In the genomic region with DNA sequence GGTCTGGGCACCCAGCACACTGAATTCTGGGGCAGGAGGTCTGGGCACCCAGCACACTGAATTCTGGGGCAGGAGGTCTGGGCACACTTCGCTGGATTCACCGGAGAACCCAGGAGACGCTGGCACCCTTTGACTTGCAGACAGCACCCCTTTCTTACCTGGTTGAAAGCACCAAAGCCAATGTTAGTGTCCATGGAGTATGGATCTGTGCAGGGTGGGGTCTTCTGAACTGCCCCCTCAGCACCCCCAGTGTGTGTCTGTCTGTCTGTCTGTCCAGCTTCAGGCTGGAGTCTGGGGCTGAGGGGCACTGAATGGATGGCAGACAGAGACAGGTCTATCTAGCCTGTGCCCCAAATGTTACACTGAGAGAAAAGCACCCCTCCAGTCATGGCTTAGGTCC, we compare ENCODE assay signal across 27 mouse cellular contexts. TPM values are rescaled to one million over a fixed set of nuclear protein-coding genes. Genes with fewer than 3 reads are reported as not detected.
"Had no signal": no experiment of that assay in that cellular context is flagged by ENCODE, and none has a peak within 500 bp of the region (broad histone marks: within the 10 kb centered on the region; RNA-seq: fewer than 3 reads in every experiment).

No protein-coding gene starts in this region.

- H3K27ac ChIP-seq: heart, adult 2 months; heart, embryonic 13.5 days; heart, embryonic 15.5 days; hindbrain, embryonic 13.5 days; hindbrain, embryonic 15.5 days; hindbrain, postnatal 0 days; kidney, postnatal 0 days; limb, embryonic 13.5 days; limb, embryonic 15.5 days; liver, embryonic 12.5 days; liver, embryonic 14.5 days had no signal

- H3K4me1 ChIP-seq: hindbrain, embryonic 15.5 days had no signal

- H3K4me2 ChIP-seq: heart, embryonic 11.5 days; heart, embryonic 13.5 days; heart, embryonic 15.5 days; hindbrain, embryonic 13.5 days; hindbrain, embryonic 15.5 days; limb, embryonic 13.5 days; limb, embryonic 15.5 days; liver, embryonic 12.5 days had no signal

- H3K4me3 ChIP-seq: heart, adult 2 months; heart, embryonic 13.5 days; heart, embryonic 15.5 days; hindbrain, embryonic 13.5 days; hindbrain, embryonic 15.5 days; limb, embryonic 13.5 days; limb, embryonic 15.5 days; liver, embryonic 12.5 days had no signal

- H3K9me3 ChIP-seq: heart, embryonic 15.5 days; hindbrain, embryonic 13.5 days; hindbrain, embryonic 15.5 days; limb, embryonic 13.5 days; limb, embryonic 15.5 days; liver, embryonic 12.5 days had no signal

- H3K36me3 ChIP-seq: heart, embryonic 15.5 days; hindbrain, embryonic 13.5 days; hindbrain, embryonic 15.5 days; limb, embryonic 13.5 days; limb, embryonic 15.5 days had no signal

- DNase-seq: gastrocnemius, postnatal 14 days; gastrocnemius, postnatal 36 days; heart, adult 2 months; heart, postnatal 14 days; heart, postnatal 36 days; kidney, adult 11 months; kidney, postnatal 14 days; layer of hippocampus, adult 9-11 months; layer of hippocampus, postnatal 36 days; left cerebral cortex, postnatal 4 days had no signal

- ATAC-seq: hindbrain, postnatal 0 days; intestine, embryonic 16.5 days; liver, embryonic 12.5 days had no signal

- H3K9ac ChIP-seq: heart, embryonic 13.5 days; heart, embryonic 15.5 days; hindbrain, embryonic 15.5 days; limb, embryonic 13.5 days; limb, embryonic 15.5 days; liver, embryonic 12.5 days; liver, embryonic 14.5 days had no signal

- H3K27me3 ChIP-seq: hindbrain, embryonic 13.5 days; hindbrain, embryonic 15.5 days; limb, embryonic 13.5 days; limb, embryonic 15.5 days had no signal

RNA-seq across cellular contexts. Expression of a gene that starts 1.0 kb away (rescaled TPM):
- polyA plus RNA-seq: gonadal fat pad, adult 2 months; heart, embryonic 13.5 days; heart, embryonic 15.5 days; heart, postnatal 0 days; large intestine, adult 2 months; limb, embryonic 13.5 days; limb, embryonic 15.5 days; liver, adult 2 months; liver, embryonic 16.5 days had no signal
